Mouse (Mus musculus) intestine, embryonic 16.5 days (tissue): ENCODE measurements at regions not wholly inside any gene's neighbourhood (a gene's known extent, or its start where the extent isn't known, plus 50 kb on each side); places are given as distances from the start of the nearest gene placed in this dataset.

Experiments
- ATAC-seq: fragments of 200-750 bp; cut with Nextera tagmentation; 2 replicates; pipeline ENCODE4 v1.8.0; 2017; ENCODE audit warnings: moderate TSS enrichment, moderate library complexity
- H3K27ac ChIP-seq: fragments of 300-500 bp; sonication (generic); 2 replicates; pipeline ENCODE4 v1.5.1; 2014; ENCODE audit warnings: mild to moderate bottlenecking, low read length
- H3K27me3 ChIP-seq: fragments of 300-500 bp; sonication (generic); replicated peaks from 2 replicates; pipeline ENCODE4 v1.6.1; 2014; ENCODE audit warnings: low read length, control low read depth, mixed read lengths; ENCODE audit not compliant: control insufficient read depth, insufficient read depth
- H3K36me3 ChIP-seq: fragments of 300-500 bp; sonication (generic); 2 replicates; pipeline ENCODE4 v1.6.1; 2014; ENCODE audit warnings: low read length, control low read depth; ENCODE audit not compliant: control insufficient read depth, insufficient read depth
- H3K4me1 ChIP-seq: fragments of 300-500 bp; sonication (generic); 2 replicates; pipeline ENCODE4 v1.6.1; 2014; ENCODE audit warnings: low read length, control low read depth, mixed read lengths; ENCODE audit not compliant: control insufficient read depth, insufficient read depth
- H3K4me2 ChIP-seq: fragments of 300-500 bp; sonication (generic); 2 replicates; pipeline ENCODE4 v1.6.1; 2014; ENCODE audit warnings: low read depth, low read length, control low read depth
- H3K4me3 ChIP-seq: fragments of 300-500 bp; sonication (generic); 2 replicates; pipeline ENCODE4 v1.5.1; 2014; ENCODE audit warnings: mild to moderate bottlenecking, low read length
- H3K9ac ChIP-seq: fragments of 300-500 bp; sonication (generic); 2 replicates; pipeline ENCODE4 v1.6.1; 2014; ENCODE audit warnings: low read depth, low read length
- H3K9me3 ChIP-seq: fragments of 300-500 bp; sonication (generic); 2 replicates; pipeline ENCODE4 v1.6.1; 2016; ENCODE audit warnings: low read length, control low read depth; ENCODE audit not compliant: control insufficient read depth
- WGBS: fragments of 180-500 bp; shearing (Covaris S2); extraction: QIAGEN DNeasy Blood & Tissue Kit; methylation state at CpG from one replicate; pipeline ENCODE4 v1.1.7; 2014; 5-methylcytosine and 5-hydroxymethylcytosine counted together

DNA sequence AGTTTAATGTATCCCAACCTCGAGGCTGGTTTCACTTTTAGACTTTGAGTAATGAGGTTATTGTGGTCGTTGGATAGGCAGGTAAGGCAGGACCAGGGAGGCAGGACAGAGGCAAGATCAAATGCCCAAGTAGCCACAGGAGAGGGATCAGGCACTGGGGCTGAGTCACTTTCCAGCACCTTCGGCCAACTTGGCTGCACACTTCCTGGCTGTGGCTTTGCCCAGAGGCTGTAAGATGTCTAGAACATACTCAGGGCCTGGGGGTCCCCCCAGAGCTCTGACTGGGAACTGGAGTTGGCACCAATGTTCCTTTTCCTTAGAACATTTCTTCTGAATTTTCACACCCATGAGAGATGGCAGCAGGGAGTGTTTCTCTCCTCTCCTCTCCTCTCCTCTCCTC lies 71.7 kb upstream of the Rxra start:
- no peak overlapping the region for H3K4me3 ChIP-seq
- WGBS: 38% methylated on average over 3 of the region's 3 CpGs
- H3K9ac ChIP-seq: no peak overlapping the region
- H3K27ac ChIP-seq: no peak overlapping the region
- H3K4me1 ChIP-seq: peaks cover 3% of the 10 kb centered on the region
- no peak for ATAC-seq
- H3K36me3 ChIP-seq: no peaks in the 10 kb centered on the region
- H3K27me3 ChIP-seq: no peaks in the 10 kb centered on the region
- H3K4me2 ChIP-seq: no peak overlapping the region
- no peaks in the 10 kb centered on the region for H3K9me3 ChIP-seq

GRCm38 (mm10) chr2:27606816-27607215 lies 69.4 kb upstream of the Rxra start:
- no peaks in the 10 kb centered on the region for H3K27me3 ChIP-seq
- no peak for ATAC-seq
- H3K36me3 ChIP-seq: no peaks in the 10 kb centered on the region
- H3K4me3 ChIP-seq: no peak overlapping the region
- H3K4me2 ChIP-seq: no peak overlapping the region
- WGBS: 67% methylated on average over 9 of the region's 9 CpGs
- no peak overlapping the region for H3K27ac ChIP-seq
- H3K4me1 ChIP-seq: no peaks in the 10 kb centered on the region
- no peak overlapping the region for H3K9ac ChIP-seq
- H3K9me3 ChIP-seq: no peaks in the 10 kb centered on the region

GRCm38 (mm10) chr2:27621741-27622140 lies 54.5 kb upstream of the Rxra start:
- Histone ChIP-seq H3K4me1 (peaks cover 10% of the 10 kb centered on the region), H3K36me3 (no peaks in the 10 kb centered on the region), H3K4me2 (no peak overlapping the region), H3K4me3 (no peak overlapping the region), H3K27me3 (no peaks in the 10 kb centered on the region), H3K9me3 (no peaks in the 10 kb centered on the region), H3K9ac (no peak overlapping the region), H3K27ac (no peak overlapping the region)
- 69% methylated on average over 3 of the region's 3 CpGs for WGBS
- no peak for ATAC-seq

GRCm38 (mm10) chr2:27624656-27625366 lies 51.4 kb upstream of the Rxra start:
- Histone ChIP-seq H3K27ac (no peak overlapping the region), H3K4me2 (no peak overlapping the region), H3K27me3 (no peaks in the 10 kb centered on the region), H3K9ac (no peak overlapping the region), H3K9me3 (no peaks in the 10 kb centered on the region), H3K4me1 (peaks cover 15% of the 10 kb centered on the region), H3K36me3 (no peaks in the 10 kb centered on the region), H3K4me3 (no peak overlapping the region)
- no peak for ATAC-seq
- WGBS: 63% methylated on average over 2 of the region's 2 CpGs
